Mouse (Mus musculus): Measurements from ENCODE around the gene Celf2.

DNA sequence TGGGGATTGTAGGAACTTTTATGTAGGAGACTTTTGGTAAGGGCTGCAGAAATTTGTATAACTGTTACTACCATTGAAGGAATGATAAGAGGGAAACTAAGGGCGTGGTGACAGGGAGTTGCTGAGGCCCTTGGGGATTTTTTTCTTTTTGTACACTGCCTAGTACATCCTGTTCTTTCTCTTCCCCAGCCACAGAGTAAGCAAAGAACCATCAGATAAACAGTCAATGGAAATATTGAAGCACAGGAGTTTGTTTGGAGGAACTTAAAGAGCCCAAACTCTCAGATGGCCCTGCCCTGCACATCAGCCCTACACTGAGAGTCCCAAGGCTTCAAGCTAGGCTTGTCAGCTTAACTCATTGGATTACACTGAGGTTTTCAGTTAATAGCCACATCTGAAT, 267.2 kb downstream of the Celf2 start:
- TF ChIP-seq CTCF (IDR thresholded peaks at IDR 0.05; ENCODE audit: control insufficient read depth, insufficient read depth, low read length) (no peak), POLR2A (IDR thresholded peaks at IDR 0.05; ENCODE audit: borderline replicate concordance, control insufficient read depth, low read depth, low read length) (no peak)
